Mouse (Mus musculus): ENCODE data around the gene Gm3594. TPM values are rescaled to one million over a fixed set of nuclear protein-coding genes. Genes with fewer than 3 reads are reported as not detected.
"Not testable (repeated sequence)": the region's sequence is repeated elsewhere in the genome, so short reads cannot be mapped to it uniquely, and the experiment has no call there.

The Gm3594 gene
- polyA plus RNA-seq (2012; rRNA removed): not detected in 2 replicates

- not testable (repeated sequence) for H3K4me1 ChIP-seq (ENCODE audit: control insufficient read depth, insufficient read depth, low read length); H3K27ac ChIP-seq (ENCODE audit: insufficient read depth, low read length); H3K4me3 ChIP-seq (ENCODE audit: insufficient read depth, low read length)
These were observed at the start of gene Gm3594 for GRCm38 (mm10) chr14:6444511-6444910. Gene Gm3594, minus strand, starts transcription at chr14:6444611.

- H3K27ac ChIP-seq (ENCODE audit: insufficient read depth, low read length); H3K4me1 ChIP-seq (ENCODE audit: control insufficient read depth, insufficient read depth, low read length); H3K4me3 ChIP-seq (ENCODE audit: insufficient read depth, low read length): not testable (repeated sequence)
These were observed 41.9 kb upstream of the Gm3594 start for GRCm38 (mm10) chr14:6486331-6486730.

- not testable (repeated sequence) for H3K4me1 ChIP-seq (ENCODE audit: control insufficient read depth, insufficient read depth, low read length); H3K27ac ChIP-seq (ENCODE audit: insufficient read depth, low read length); H3K4me3 ChIP-seq (ENCODE audit: insufficient read depth, low read length)
These were observed 41.1 kb upstream of the Gm3594 start for GRCm38 (mm10) chr14:6485541-6485940.

- H3K4me3 ChIP-seq (ENCODE audit: insufficient read depth, low read length); H3K4me1 ChIP-seq (ENCODE audit: control insufficient read depth, insufficient read depth, low read length); H3K27ac ChIP-seq (ENCODE audit: insufficient read depth, low read length): not testable (repeated sequence)
These were observed 37.7 kb upstream of the Gm3594 start for GRCm38 (mm10) chr14:6482126-6482525.

- not testable (repeated sequence) for H3K27ac ChIP-seq (ENCODE audit: insufficient read depth, low read length); H3K4me3 ChIP-seq (ENCODE audit: insufficient read depth, low read length); H3K4me1 ChIP-seq (ENCODE audit: control insufficient read depth, insufficient read depth, low read length)
These were observed 27.4 kb upstream of the Gm3594 start for GRCm38 (mm10) chr14:6471856-6472255.

GRCm38 (mm10) chr14:6440774-6441173 is 3.6 kb downstream of the Gm3594 start:
- not testable (repeated sequence) for H3K4me1 ChIP-seq (ENCODE audit: control insufficient read depth, insufficient read depth, low read length); H3K27ac ChIP-seq (ENCODE audit: insufficient read depth, low read length); H3K4me3 ChIP-seq (ENCODE audit: insufficient read depth, low read length)

GRCm38 (mm10) chr14:6440206-6440605 is 4.2 kb downstream of the Gm3594 start:
- not testable (repeated sequence) for H3K4me3 ChIP-seq (ENCODE audit: insufficient read depth, low read length); H3K27ac ChIP-seq (ENCODE audit: insufficient read depth, low read length); H3K4me1 ChIP-seq (ENCODE audit: control insufficient read depth, insufficient read depth, low read length)

- not testable (repeated sequence) for H3K4me3 ChIP-seq (ENCODE audit: insufficient read depth, low read length); H3K27ac ChIP-seq (ENCODE audit: insufficient read depth, low read length); H3K4me1 ChIP-seq (ENCODE audit: control insufficient read depth, insufficient read depth, low read length)
These were observed 17.6 kb downstream of the Gm3594 start for GRCm38 (mm10) chr14:6426766-6427165.

- not testable (repeated sequence) for H3K4me1 ChIP-seq (ENCODE audit: control insufficient read depth, insufficient read depth, low read length); H3K4me3 ChIP-seq (ENCODE audit: insufficient read depth, low read length); H3K27ac ChIP-seq (ENCODE audit: insufficient read depth, low read length)
These were observed 18.1 kb downstream of the Gm3594 start for GRCm38 (mm10) chr14:6426353-6426752.

- not testable (repeated sequence) for H3K27ac ChIP-seq (ENCODE audit: insufficient read depth, low read length); H3K4me3 ChIP-seq (ENCODE audit: insufficient read depth, low read length); H3K4me1 ChIP-seq (ENCODE audit: control insufficient read depth, insufficient read depth, low read length)
These were observed 32.0 kb downstream of the Gm3594 start, which contains the start of gene Gm3591 for GRCm38 (mm10) chr14:6412382-6412781. Gene Gm3591, minus strand, starts transcription at chr14:6412482.

- not testable (repeated sequence) for H3K4me1 ChIP-seq (ENCODE audit: control insufficient read depth, insufficient read depth, low read length); H3K4me3 ChIP-seq (ENCODE audit: insufficient read depth, low read length); H3K27ac ChIP-seq (ENCODE audit: insufficient read depth, low read length)
These were observed 54.2 kb downstream of the Gm3594 start, which contains the start of gene Gm16440 for GRCm38 (mm10) chr14:6390219-6390618. Gene Gm16440, minus strand, starts transcription at chr14:6390319.

Other genes starting within 250 kb of the Gm3594 start
- not detected in 2 replicates for gene Gm21560, start 225.3 kb downstream of the Gm3594 start, polyA plus RNA-seq (2012; rRNA removed)
- 0.19 and 0.45 TPM in 2 replicates for gene Gm3411, start 157.4 kb downstream of the Gm3594 start, polyA plus RNA-seq (2012; rRNA removed)
- gene Gm21103, start 139.8 kb downstream of the Gm3594 start, polyA plus RNA-seq (2012; rRNA removed): 0.23 TPM in 1 of 2 replicates, not detected in the other
- not detected in 2 replicates for gene Gm3618, start 100.9 kb downstream of the Gm3594 start, polyA plus RNA-seq (2012; rRNA removed)
- gene Gm16440, start 54.3 kb downstream of the Gm3594 start, polyA plus RNA-seq (2012; rRNA removed): not detected in 2 replicates
- gene Gm3591, start 32.1 kb downstream of the Gm3594 start, polyA plus RNA-seq (2012; rRNA removed): 0.75 and 1.1 TPM in 2 replicates
- not detected in 2 replicates for gene Gm8356, start 92.7 kb upstream of the Gm3594 start, polyA plus RNA-seq (2012; rRNA removed)
- gene Gm3629, start 146.0 kb upstream of the Gm3594 start, polyA plus RNA-seq (2012; rRNA removed): 0.26 and 0.69 TPM in 2 replicates
- gene Gm3460, start 177.8 kb upstream of the Gm3594 start, polyA plus RNA-seq (2012; rRNA removed): 0.40 TPM in 1 of 2 replicates, not detected in the other
- 0.08 TPM in 1 of 2 replicates, not detected in the other for gene Gm10251, start 239.6 kb upstream of the Gm3594 start, polyA plus RNA-seq (2012; rRNA removed)

Measured in cortical plate, adult 2 months (tissue).